Mouse (Mus musculus) embryonic facial prominence, embryonic 13.5 days (tissue): Measurements from ENCODE around the gene Prkch. TPM values are rescaled to one million over a fixed set of nuclear protein-coding genes. Genes with fewer than 3 reads are reported as not detected.

ENCODE experiments used
- ATAC-seq: fragments of 200-750 bp; cut with Nextera tagmentation; 2 replicates; pipeline ENCODE4 v1.8.0; 2017; ENCODE audit warnings: low read depth; ENCODE audit not compliant: insufficient number of reproducible peaks, insufficient read depth, low FRiP score, low TSS enrichment
- H3K27ac ChIP-seq: fragments of 300-500 bp; sonication (generic); 2 replicates; pipeline ENCODE4 v1.5.1; 2015; ENCODE audit warnings: moderate library complexity, mild to moderate bottlenecking, inconsistent platforms
- H3K27me3 ChIP-seq: fragments of 300-500 bp; sonication (generic); 2 replicates; pipeline ENCODE4 v1.6.1; 2015; ENCODE audit warnings: mild to moderate bottlenecking, inconsistent platforms
- H3K36me3 ChIP-seq: fragments of 300-500 bp; sonication (generic); 2 replicates; pipeline ENCODE4 v1.6.1; 2015; ENCODE audit warnings: mild to moderate bottlenecking, inconsistent platforms
- H3K4me1 ChIP-seq: fragments of 300-500 bp; sonication (generic); 2 replicates; pipeline ENCODE4 v1.6.1; 2015; ENCODE audit warnings: inconsistent platforms
- H3K4me2 ChIP-seq: fragments of 300-500 bp; sonication (generic); 2 replicates; pipeline ENCODE4 v1.6.1; 2015; ENCODE audit warnings: moderate library complexity, mild to moderate bottlenecking, inconsistent platforms
- H3K4me3 ChIP-seq: fragments of 300-500 bp; sonication (generic); 2 replicates; pipeline ENCODE4 v1.5.1; 2015; ENCODE audit warnings: mild to moderate bottlenecking, inconsistent platforms
- H3K9ac ChIP-seq: fragments of 300-500 bp; sonication (generic); 2 replicates; pipeline ENCODE4 v1.6.1; 2015; ENCODE audit warnings: mild to moderate bottlenecking, inconsistent platforms
- H3K9me3 ChIP-seq: fragments of 300-500 bp; sonication (generic); 2 replicates; pipeline ENCODE4 v1.6.1; 2016; ENCODE audit warnings: inconsistent platforms
- WGBS: fragments of 180-500 bp; shearing (Covaris S2); methylation state at CpG from one replicate; pipeline ENCODE4 v1.1.7; 2015; ENCODE audit warnings: mixed read lengths; 5-methylcytosine and 5-hydroxymethylcytosine counted together
- polyA plus RNA-seq: library from polyadenylated mRNA; unstranded; fragments of >200 nt; fragmentation: Nextera tagmentation; extraction: Ambion mirVana; gene quantifications from 2 replicates; pipeline ENCODE4 v1.2.1, GENCODE M21; 2015

Prkch gene
- polyA plus RNA-seq, 1 experiment from 2014 or later = 13.3 TPM

- no peaks in the 10 kb centered on the region for H3K27me3 ChIP-seq
- no peak overlapping the region for H3K9ac ChIP-seq
- WGBS = 37% methylated on average over 3 of the region's 3 CpGs
- ATAC-seq = no peak
- H3K36me3 ChIP-seq = 0 out of 2 replicates have a peak, but pooled peaks cover 4% of the 10 kb centered on the region
- no peak overlapping the region for H3K4me3 ChIP-seq
- H3K27ac ChIP-seq = no peak overlapping the region
- no peak overlapping the region for H3K4me2 ChIP-seq
- H3K4me1 ChIP-seq = no peaks in the 10 kb centered on the region
- H3K9me3 ChIP-seq = 0 out of 2 replicates have a peak, but pooled peaks cover 4% of the 10 kb centered on the region
Measured at GRCm38 (mm10) chr12:73722060-73722459, 137.5 kb downstream of the Prkch start.

GRCm38 (mm10) chr12:73723067-73723466 lies 138.5 kb downstream of the Prkch start:
- Histone ChIP-seq H3K4me1 (no peaks in the 10 kb centered on the region), H3K27me3 (no peaks in the 10 kb centered on the region), H3K9ac (no peak overlapping the region), H3K4me3 (no peak overlapping the region), H3K4me2 (no peak overlapping the region), H3K36me3 (0 out of 2 replicates have a peak, but pooled peaks cover 4% of the 10 kb centered on the region), H3K27ac (no peak overlapping the region), H3K9me3 (0 out of 2 replicates have a peak, but pooled peaks cover 4% of the 10 kb centered on the region)
- ATAC-seq = no peak
- 75% methylated on average over 4 of the region's 4 CpGs for WGBS

DNA sequence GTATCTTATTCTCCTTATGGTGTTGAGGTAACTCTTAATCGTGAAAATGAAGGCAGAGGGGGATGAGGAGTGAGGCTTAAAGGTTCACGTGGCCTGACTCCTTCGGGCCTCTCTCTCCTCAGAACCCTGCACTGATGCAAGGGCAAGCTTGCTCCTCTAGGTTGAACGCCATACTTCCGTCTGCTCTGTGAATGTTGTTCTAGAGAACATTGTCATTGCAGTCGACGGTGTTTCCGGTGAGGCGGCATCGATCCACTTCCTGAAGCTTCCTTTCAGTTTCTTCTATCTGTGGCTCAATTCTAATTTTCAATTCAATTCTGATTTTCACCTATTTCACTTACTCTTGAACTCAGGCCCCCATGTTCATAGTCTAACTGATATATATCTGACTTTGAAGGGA lies 139.3 kb downstream of the Prkch start:
- Histone ChIP-seq H3K9ac (no peak overlapping the region), H3K4me1 (no peaks in the 10 kb centered on the region), H3K9me3 (0 out of 2 replicates have a peak, but pooled peaks cover 4% of the 10 kb centered on the region), H3K4me2 (no peak overlapping the region), H3K27me3 (no peaks in the 10 kb centered on the region), H3K36me3 (0 out of 2 replicates have a peak, but pooled peaks cover 4% of the 10 kb centered on the region), H3K27ac (no peak overlapping the region), H3K4me3 (no peak overlapping the region)
- 98% methylated on average over 10 of the region's 10 CpGs for WGBS
- ATAC-seq = no peak

- Histone ChIP-seq H3K27me3 (no peaks in the 10 kb centered on the region), H3K4me2 (no peak overlapping the region), H3K36me3 (0 out of 2 replicates have a peak, but pooled peaks cover 4% of the 10 kb centered on the region), H3K4me1 (peaks cover 4% of the 10 kb centered on the region; the same call in 1 of the 2 replicates), H3K27ac (no peak overlapping the region), H3K4me3 (no peak overlapping the region), H3K9ac (no peak overlapping the region), H3K9me3 (0 out of 2 replicates have a peak, but pooled peaks cover 4% of the 10 kb centered on the region)
- no peak for ATAC-seq
- 83% methylated on average over 9 of the region's 9 CpGs for WGBS
Measured at GRCm38 (mm10) chr12:73725825-73726604, 141.4 kb downstream of the Prkch start.

- Histone ChIP-seq H3K36me3 (0 out of 2 replicates have a peak, but pooled peaks cover 4% of the 10 kb centered on the region), H3K4me1 (peaks cover 5% of the 10 kb centered on the region; the same call in 1 of the 2 replicates), H3K9ac (no peak overlapping the region), H3K9me3 (0 out of 2 replicates have a peak, but pooled peaks cover 4% of the 10 kb centered on the region), H3K27me3 (no peaks in the 10 kb centered on the region), H3K4me3 (no peak overlapping the region), H3K27ac (no peak overlapping the region), H3K4me2 (no peak overlapping the region)
- WGBS = 85% methylated on average over 1 of the region's 1 CpGs
- ATAC-seq = no peak
Measured at GRCm38 (mm10) chr12:73727046-73727445, 142.4 kb downstream of the Prkch start.

GRCm38 (mm10) chr12:73730603-73731002 lies 146.0 kb downstream of the Prkch start:
- Histone ChIP-seq H3K27me3 (no peaks in the 10 kb centered on the region), H3K9me3 (no peaks in the 10 kb centered on the region), H3K9ac (no peak overlapping the region), H3K4me2 (no peak overlapping the region), H3K27ac (no peak overlapping the region), H3K4me3 (no peak overlapping the region), H3K36me3 (no peaks in the 10 kb centered on the region), H3K4me1 (peaks cover 9% of the 10 kb centered on the region; the same call in 1 of the 2 replicates)
- no peak for ATAC-seq
- WGBS = 44% methylated on average over 4 of the region's 4 CpGs

DNA sequence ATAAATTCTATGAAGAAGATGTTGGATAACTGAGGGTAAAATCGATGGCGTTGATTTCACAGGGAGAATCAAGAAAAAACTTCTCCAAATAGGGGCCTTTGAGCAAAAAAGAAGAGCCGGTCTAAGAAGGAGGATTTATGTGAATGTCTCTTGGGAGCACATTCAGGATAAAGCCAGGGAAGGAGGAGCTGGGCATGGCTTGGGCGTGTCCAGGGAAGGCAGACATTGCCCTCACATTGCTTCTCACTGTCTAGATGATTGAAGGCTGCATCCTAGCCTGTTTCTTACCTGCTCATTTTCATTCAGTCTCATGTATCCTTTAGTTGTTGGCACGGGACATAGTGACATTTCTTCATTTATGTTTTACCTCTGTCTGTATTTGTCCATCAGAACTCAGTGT lies 146.5 kb downstream of the Prkch start:
- Histone ChIP-seq H3K4me1 (peaks cover 9% of the 10 kb centered on the region; the same call in 1 of the 2 replicates), H3K9me3 (no peaks in the 10 kb centered on the region), H3K27ac (no peak overlapping the region), H3K4me2 (no peak overlapping the region), H3K9ac (no peak overlapping the region), H3K36me3 (no peaks in the 10 kb centered on the region), H3K4me3 (no peak overlapping the region), H3K27me3 (no peaks in the 10 kb centered on the region)
- WGBS = 83% methylated on average over 5 of the region's 5 CpGs
- no peak for ATAC-seq

- peaks cover 10% of the 10 kb centered on the region; the same call in 1 of the 2 replicates for H3K4me1 ChIP-seq
- no peaks in the 10 kb centered on the region for H3K9me3 ChIP-seq
- H3K4me3 ChIP-seq = no peak overlapping the region
- peak overlapping the region; percentile 3; the same call in 1 of the 2 replicates for H3K27ac ChIP-seq
- H3K4me2 ChIP-seq = no peak overlapping the region
- no peaks in the 10 kb centered on the region for H3K36me3 ChIP-seq
- H3K9ac ChIP-seq = no peak overlapping the region
- H3K27me3 ChIP-seq = no peaks in the 10 kb centered on the region
- ATAC-seq = no peak
- 72% methylated on average over 17 of the region's 17 CpGs for WGBS
Measured at GRCm38 (mm10) chr12:73731848-73732540, 147.4 kb downstream of the Prkch start.

- Histone ChIP-seq H3K36me3 (no peaks in the 10 kb centered on the region), H3K4me1 (peaks cover 16% of the 10 kb centered on the region; the same call in 1 of the 2 replicates), H3K4me3 (no peak overlapping the region), H3K27me3 (no peaks in the 10 kb centered on the region), H3K4me2 (no peak overlapping the region), H3K9ac (no peak overlapping the region), H3K27ac (peak overlapping the region; percentile 3; the same call in 1 of the 2 replicates), H3K9me3 (no peaks in the 10 kb centered on the region)
- ATAC-seq = no peak
- WGBS = 60% methylated on average over 7 of the region's 7 CpGs
Measured at GRCm38 (mm10) chr12:73732862-73733261, 148.3 kb downstream of the Prkch start.

DNA sequence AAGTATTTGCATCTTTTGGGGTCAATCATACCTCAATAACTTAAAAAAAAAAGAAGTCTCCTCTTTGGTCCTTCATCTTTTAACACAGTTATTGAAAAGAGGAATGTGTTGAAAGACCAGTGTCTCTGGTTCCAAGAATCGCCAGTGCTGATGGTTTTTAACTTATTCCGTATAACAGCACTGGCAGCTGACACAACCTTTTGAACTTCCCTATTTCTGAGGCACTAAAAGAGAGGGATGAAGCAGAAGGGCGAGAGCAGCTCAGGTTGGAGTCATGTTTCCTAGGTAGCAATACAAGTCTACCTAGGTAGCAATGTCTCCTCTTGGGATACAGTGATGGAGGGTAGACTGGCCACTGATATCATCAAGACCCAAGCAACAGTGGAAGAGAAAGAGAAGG lies 152.3 kb downstream of the Prkch start:
- no peak overlapping the region for H3K9ac ChIP-seq
- 76% methylated on average over 3 of the region's 3 CpGs for WGBS
- H3K4me2 ChIP-seq = no peak overlapping the region
- no peaks in the 10 kb centered on the region for H3K36me3 ChIP-seq
- H3K27ac ChIP-seq = no peak overlapping the region
- no peaks in the 10 kb centered on the region for H3K27me3 ChIP-seq
- ATAC-seq = no peak
- no peaks in the 10 kb centered on the region for H3K9me3 ChIP-seq
- no peak overlapping the region for H3K4me3 ChIP-seq
- H3K4me1 ChIP-seq = peaks cover 16% of the 10 kb centered on the region

DNA sequence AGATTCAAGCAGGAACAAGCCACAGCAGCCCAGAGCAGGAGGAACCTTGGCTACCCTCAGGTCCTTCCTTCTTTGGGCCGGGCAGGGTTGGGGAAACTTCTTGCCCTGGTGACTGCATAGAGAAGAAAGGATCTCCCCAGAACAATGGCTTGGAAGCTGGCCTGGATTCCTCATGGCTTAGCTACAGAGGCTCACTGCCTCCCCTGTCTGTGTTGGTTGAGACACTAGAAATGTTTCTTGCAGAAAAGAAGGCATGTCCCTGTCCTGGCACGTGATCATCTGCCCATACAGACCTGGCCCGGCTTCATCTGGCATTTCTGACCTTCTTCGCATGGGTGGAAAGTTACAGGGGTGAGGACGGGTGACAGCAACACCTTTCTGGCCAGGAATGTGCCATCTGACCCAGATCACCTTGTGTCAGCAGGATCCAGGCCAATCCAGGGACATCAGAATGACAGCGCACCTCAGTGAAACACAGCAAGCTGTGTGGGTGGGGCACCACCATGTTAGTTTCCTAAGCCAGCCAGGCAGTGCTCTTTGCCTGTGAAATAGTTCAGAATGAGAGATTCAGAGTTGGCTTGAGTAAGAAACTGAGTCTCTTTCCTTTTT lies 155.1 kb downstream of the Prkch start:
- Histone ChIP-seq H3K36me3 (no peaks in the 10 kb centered on the region), H3K27me3 (no peaks in the 10 kb centered on the region)

More for the DNA sequence above, 155.1 kb downstream of the Prkch start:
- Histone ChIP-seq H3K4me1 (peaks cover 11% of the 10 kb centered on the region), H3K27ac (no peak overlapping the region), H3K9me3 (no peaks in the 10 kb centered on the region), H3K4me2 (no peak overlapping the region), H3K9ac (no peak overlapping the region), H3K4me3 (no peak overlapping the region)
- no peak for ATAC-seq
- WGBS = 94% methylated on average over 6 of the region's 6 CpGs
